Mouse (Mus musculus): ENCODE results near the gene Acoxl. TPM values are rescaled to one million over a fixed set of nuclear protein-coding genes. Genes with fewer than 3 reads are reported as not detected.
"Not testable (repeated sequence)": the region's sequence is repeated elsewhere in the genome, so short reads cannot be mapped to it uniquely, and the experiment has no call there.

Acoxl gene
- polyA plus RNA-seq, 1 experiment from 2014 or later: 0.11 TPM

DNA sequence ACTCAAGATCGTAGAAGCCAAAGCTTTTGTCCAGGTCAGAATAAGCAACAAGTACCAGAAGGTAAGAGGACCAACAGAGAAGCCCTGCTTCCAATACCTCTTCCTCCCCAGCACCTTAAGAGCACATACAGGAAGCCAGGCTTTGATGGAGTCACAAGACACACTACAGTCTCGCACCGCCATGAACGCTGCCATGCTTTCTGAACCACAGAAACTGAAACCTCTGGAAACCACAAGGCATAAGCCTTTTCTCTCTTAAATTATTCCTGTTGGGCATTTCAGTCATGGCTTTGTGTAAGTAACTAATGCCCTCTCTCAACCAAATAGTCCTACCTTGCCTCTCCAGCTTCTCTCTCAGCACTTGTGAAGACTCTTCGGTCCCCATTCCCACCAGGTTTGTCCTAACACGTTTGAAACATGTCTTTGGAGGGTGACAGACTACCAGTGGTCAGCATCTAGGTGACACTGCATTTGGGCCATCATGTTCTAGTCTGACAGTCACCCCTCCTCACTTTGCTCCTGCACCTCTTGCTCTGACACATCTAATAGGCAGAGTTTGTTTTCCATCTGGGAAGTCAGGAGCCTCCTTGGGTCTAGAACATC, 251.7 kb downstream of the Acoxl start:
- no peak overlapping the region for H3K4me3 ChIP-seq (ENCODE audit: low read depth, low read length)
- H3K36me3 ChIP-seq (ENCODE audit: control insufficient read depth, insufficient read depth, low read length): no peaks in the 10 kb centered on the region
- no peaks in the 10 kb centered on the region for H3K9me3 ChIP-seq (replicated peaks; ENCODE audit: control insufficient read depth, low read length)
- 0 out of 2 replicates have a peak, but pooled peaks cover 2% of the 10 kb centered on the region for H3K27me3 ChIP-seq (ENCODE audit: control insufficient read depth, insufficient read depth, low read length)
- H3K27ac ChIP-seq (ENCODE audit: low read depth, low read length): no peak overlapping the region
- WGBS (ENCODE audit: insufficient replicate concordance): 84% methylated on average over 6 of the region's 6 CpGs
- H3K9ac ChIP-seq (ENCODE audit: low read depth, low read length): no peak overlapping the region
- H3K4me1 ChIP-seq (ENCODE audit: control insufficient read depth, insufficient read depth, low read length): peaks cover 10% of the 10 kb centered on the region; the same call in 1 of the 2 replicates
- no peak overlapping the region for H3K4me2 ChIP-seq
- no peak for ATAC-seq (replicated peaks; ENCODE audit: insufficient number of reproducible peaks, low FRiP score, low TSS enrichment)

DNA sequence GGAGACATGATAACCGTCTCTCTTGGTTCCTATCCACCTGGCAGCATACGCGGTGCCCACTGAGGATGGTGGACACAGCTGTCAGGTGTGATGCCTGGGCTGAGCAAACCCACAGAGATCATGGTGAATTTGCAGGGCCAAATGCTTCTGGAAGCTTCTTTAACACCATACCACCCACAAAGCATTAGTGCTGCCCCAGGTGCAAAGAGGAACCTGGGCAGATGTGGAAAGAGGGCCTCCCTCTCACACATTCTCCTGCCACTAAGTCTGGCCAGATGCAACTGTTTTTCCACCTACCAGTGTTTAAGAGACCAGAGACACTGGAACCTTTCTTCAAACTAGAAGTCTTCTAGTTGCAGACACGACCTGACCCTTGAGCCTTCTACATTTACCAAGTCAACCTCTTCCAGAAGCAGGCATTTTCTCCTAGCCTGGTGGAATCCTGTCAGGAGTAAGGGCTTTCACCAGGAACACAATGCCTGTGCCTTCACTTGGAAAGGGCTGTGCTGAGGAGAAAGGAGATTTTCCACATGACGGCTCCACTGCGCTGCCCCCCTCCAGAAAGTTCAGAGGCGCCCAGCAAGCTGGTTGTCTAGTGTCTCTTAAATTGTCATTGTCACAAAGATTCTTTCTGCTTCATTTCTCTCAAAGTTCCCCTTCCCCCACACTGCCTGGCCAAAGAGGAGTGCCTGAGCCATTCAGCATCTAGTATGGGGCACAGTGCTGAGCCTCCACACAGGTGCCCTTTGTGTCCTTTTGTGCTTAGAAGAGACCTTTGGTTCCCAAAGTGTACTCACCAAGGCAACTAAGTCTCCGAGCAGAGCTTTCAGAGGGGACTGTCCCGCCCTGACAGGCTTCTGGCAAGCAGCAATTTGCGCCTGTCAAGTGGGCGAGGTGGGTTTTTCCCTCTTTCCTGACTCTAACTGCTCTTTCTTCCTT, 253.0 kb downstream of the Acoxl start:
- no peak overlapping the region for H3K4me2 ChIP-seq
- 73% methylated on average over 11 of the region's 11 CpGs for WGBS (ENCODE audit: insufficient replicate concordance)

DNA sequence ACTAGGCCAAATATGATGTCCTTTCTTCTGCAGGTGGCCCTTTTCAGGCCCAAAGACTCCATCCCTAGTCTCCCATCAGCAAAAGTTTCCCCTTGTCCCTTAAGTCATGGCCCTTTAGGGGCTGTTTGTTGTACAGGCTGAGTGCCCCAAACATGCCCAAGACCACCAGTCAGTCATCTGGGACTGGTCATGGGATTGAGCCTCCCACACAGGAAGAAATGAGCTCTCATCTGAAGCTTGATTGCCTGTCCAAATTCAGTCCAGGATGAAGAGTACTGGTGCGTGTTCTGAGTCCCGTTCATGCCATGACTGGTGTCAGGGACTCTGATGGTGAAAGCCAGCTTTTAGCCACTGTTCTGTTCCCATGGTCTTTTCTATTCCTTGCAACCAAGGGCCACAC, 253.8 kb downstream of the Acoxl start:
- Histone ChIP-seq H3K4me3 (ENCODE audit: low read depth, low read length) (no peak overlapping the region), H3K27ac (ENCODE audit: low read depth, low read length) (no peak overlapping the region), H3K4me2 (no peak overlapping the region), H3K4me1 (ENCODE audit: control insufficient read depth, insufficient read depth, low read length) (no peaks in the 10 kb centered on the region; the same call in 1 of the 2 replicates), H3K9ac (ENCODE audit: low read depth, low read length) (no peak overlapping the region), H3K36me3 (ENCODE audit: control insufficient read depth, insufficient read depth, low read length) (no peaks in the 10 kb centered on the region), H3K9me3 (replicated peaks; ENCODE audit: control insufficient read depth, low read length) (no peaks in the 10 kb centered on the region), H3K27me3 (ENCODE audit: control insufficient read depth, insufficient read depth, low read length) (0 out of 2 replicates have a peak, but pooled peaks cover 2% of the 10 kb centered on the region)
- 88% methylated on average over 2 of the region's 2 CpGs for WGBS (ENCODE audit: insufficient replicate concordance)
- no peak for ATAC-seq (replicated peaks; ENCODE audit: insufficient number of reproducible peaks, low FRiP score, low TSS enrichment)

More for the DNA sequence above, 253.0 kb downstream of the Acoxl start:
- Histone ChIP-seq H3K4me1 (ENCODE audit: control insufficient read depth, insufficient read depth, low read length) (peaks cover 4% of the 10 kb centered on the region; the same call in 1 of the 2 replicates), H3K9ac (ENCODE audit: low read depth, low read length) (no peak overlapping the region), H3K27ac (ENCODE audit: low read depth, low read length) (no peak overlapping the region), H3K9me3 (replicated peaks; ENCODE audit: control insufficient read depth, low read length) (no peaks in the 10 kb centered on the region), H3K27me3 (ENCODE audit: control insufficient read depth, insufficient read depth, low read length) (0 out of 2 replicates have a peak, but pooled peaks cover 2% of the 10 kb centered on the region), H3K36me3 (ENCODE audit: control insufficient read depth, insufficient read depth, low read length) (no peaks in the 10 kb centered on the region), H3K4me3 (ENCODE audit: low read depth, low read length) (no peak overlapping the region)
- no peak for ATAC-seq (replicated peaks; ENCODE audit: insufficient number of reproducible peaks, low FRiP score, low TSS enrichment)

DNA sequence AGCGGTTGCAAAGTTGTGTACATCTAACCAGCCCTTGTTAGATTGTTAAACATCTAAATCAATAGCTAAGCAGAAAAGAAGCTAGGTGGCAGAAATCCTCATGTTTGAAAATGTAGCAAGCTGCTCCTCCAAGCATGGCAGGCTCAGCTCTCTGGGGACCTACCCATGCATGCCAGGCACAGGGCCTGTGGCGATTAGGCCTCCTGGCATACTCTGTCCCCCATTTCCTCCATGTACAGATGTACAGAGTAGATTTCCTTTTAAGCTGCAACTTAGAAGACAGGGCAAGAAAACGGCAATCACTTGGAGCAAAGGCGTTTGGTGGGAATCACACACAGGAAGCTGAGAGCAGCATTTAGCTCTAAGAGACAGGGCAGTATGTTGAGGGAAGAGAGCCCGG, 255.5 kb downstream of the Acoxl start:
- Histone ChIP-seq H3K4me2 (no peak overlapping the region), H3K4me1 (ENCODE audit: control insufficient read depth, insufficient read depth, low read length) (no peaks in the 10 kb centered on the region; the same call in 1 of the 2 replicates), H3K27me3 (ENCODE audit: control insufficient read depth, insufficient read depth, low read length) (0 out of 2 replicates have a peak, but pooled peaks cover 2% of the 10 kb centered on the region), H3K4me3 (ENCODE audit: low read depth, low read length) (no peak overlapping the region), H3K9me3 (replicated peaks; ENCODE audit: control insufficient read depth, low read length) (no peaks in the 10 kb centered on the region), H3K9ac (ENCODE audit: low read depth, low read length) (no peak overlapping the region), H3K36me3 (ENCODE audit: control insufficient read depth, insufficient read depth, low read length) (no peaks in the 10 kb centered on the region), H3K27ac (ENCODE audit: low read depth, low read length) (no peak overlapping the region)
- 72% methylated on average over 5 of the region's 5 CpGs for WGBS (ENCODE audit: insufficient replicate concordance)
- ATAC-seq (replicated peaks; ENCODE audit: insufficient number of reproducible peaks, low FRiP score, low TSS enrichment): no peak

DNA sequence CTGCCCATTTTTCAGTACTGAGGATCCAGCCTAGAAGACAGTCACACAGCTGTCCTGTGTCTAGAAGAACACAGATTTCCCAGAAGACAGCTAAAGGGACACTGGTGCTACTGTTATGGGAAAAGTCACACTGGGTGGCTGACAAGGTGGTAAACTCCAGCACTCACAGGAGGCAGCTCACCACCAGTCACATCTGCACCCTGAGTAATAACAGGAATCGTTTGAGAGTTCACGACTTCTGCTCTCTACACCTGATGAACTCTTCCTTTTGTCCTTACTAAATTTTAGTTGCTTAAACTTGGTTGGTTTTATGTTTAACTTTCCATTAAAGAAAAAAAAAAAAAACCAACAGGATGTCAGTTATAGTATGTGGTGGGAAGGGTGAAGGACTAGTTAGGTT, 255.9 kb downstream of the Acoxl start:
- Histone ChIP-seq H3K9me3 (replicated peaks; ENCODE audit: control insufficient read depth, low read length) (no peaks in the 10 kb centered on the region), H3K4me1 (ENCODE audit: control insufficient read depth, insufficient read depth, low read length) (no peaks in the 10 kb centered on the region; the same call in 1 of the 2 replicates), H3K27ac (ENCODE audit: low read depth, low read length) (no peak overlapping the region), H3K36me3 (ENCODE audit: control insufficient read depth, insufficient read depth, low read length) (no peaks in the 10 kb centered on the region), H3K27me3 (ENCODE audit: control insufficient read depth, insufficient read depth, low read length) (0 out of 2 replicates have a peak, but pooled peaks cover 2% of the 10 kb centered on the region), H3K4me2 (no peak overlapping the region), H3K4me3 (ENCODE audit: low read depth, low read length) (no peak overlapping the region), H3K9ac (ENCODE audit: low read depth, low read length) (no peak overlapping the region)
- no peak for ATAC-seq (replicated peaks; ENCODE audit: insufficient number of reproducible peaks, low FRiP score, low TSS enrichment)
- WGBS (ENCODE audit: insufficient replicate concordance): 59% methylated on average over 2 of the region's 2 CpGs

DNA sequence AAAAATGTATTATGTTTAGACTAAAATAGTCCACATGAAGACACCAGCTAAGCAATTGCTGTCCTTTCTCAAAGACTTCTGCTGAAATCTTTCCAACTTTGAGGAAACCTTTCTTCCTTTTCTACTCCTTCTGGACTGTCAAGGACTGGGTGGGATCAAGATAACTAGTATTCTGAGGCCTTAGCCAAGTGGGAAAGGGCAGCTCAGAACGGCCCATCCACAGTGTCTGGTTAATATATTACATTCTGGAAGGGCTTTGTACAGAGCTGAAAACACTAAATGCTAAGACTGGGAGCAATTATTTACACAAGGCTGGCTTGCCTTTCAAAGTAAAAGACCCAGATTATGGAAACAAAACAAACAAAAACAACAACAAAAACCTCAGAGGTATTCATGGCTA, 256.6 kb downstream of the Acoxl start:
- Histone ChIP-seq H3K36me3 (ENCODE audit: control insufficient read depth, insufficient read depth, low read length) (no peaks in the 10 kb centered on the region), H3K27ac (ENCODE audit: low read depth, low read length) (no peak overlapping the region), H3K4me3 (ENCODE audit: low read depth, low read length) (no peak overlapping the region), H3K4me1 (ENCODE audit: control insufficient read depth, insufficient read depth, low read length) (no peaks in the 10 kb centered on the region; the same call in 1 of the 2 replicates), H3K9ac (ENCODE audit: low read depth, low read length) (no peak overlapping the region), H3K27me3 (ENCODE audit: control insufficient read depth, insufficient read depth, low read length) (0 out of 2 replicates have a peak, but pooled peaks cover 2% of the 10 kb centered on the region), H3K9me3 (replicated peaks; ENCODE audit: control insufficient read depth, low read length) (no peaks in the 10 kb centered on the region), H3K4me2 (no peak overlapping the region)
- no peak for ATAC-seq (replicated peaks; ENCODE audit: insufficient number of reproducible peaks, low FRiP score, low TSS enrichment)
- WGBS (ENCODE audit: insufficient replicate concordance): 42% methylated on average over 1 of the region's 1 CpGs

DNA sequence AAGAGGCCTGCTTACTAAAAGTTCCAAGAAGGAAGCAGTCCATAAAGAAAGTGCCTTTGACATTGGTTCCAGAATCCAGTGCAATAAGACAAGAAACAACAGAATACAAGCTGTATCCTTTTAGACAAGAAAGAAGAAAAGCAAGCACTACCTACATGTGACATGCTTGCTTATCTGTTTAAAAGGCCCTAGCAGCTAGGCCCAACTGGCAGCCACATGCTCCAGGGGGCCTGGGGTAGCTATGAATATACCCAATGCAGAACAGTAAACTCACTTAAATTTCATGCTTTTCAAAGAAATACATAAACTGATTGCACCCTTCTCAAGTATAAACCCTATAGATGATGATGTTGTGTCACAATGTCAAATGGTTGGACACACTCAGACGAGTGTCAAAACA, 257.4 kb downstream of the Acoxl start:
- 77% methylated on average over 1 of the region's 1 CpGs for WGBS (ENCODE audit: insufficient replicate concordance)

DNA sequence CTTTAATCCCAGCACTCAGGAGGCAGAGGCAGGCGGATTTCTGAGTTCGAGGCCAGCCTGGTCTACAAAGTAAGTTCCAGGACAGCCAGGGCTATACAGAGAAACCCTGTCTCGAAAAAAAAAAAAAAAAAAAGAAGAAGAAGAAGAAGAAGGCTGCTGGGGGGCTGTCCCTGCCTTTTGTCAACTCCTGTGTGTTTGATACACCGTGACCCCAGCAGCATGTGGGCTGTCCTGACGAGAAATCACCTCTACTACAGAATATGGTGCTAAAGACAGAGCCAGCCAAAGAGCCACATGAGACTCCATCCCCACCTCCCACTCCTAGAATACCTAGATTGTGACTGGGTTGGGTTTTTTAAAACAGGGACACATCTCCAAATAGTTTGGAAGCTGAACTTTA, 259.4 kb downstream of the Acoxl start:
- not testable (repeated sequence) for ATAC-seq (replicated peaks; ENCODE audit: insufficient number of reproducible peaks, low FRiP score, low TSS enrichment); H3K27ac ChIP-seq (ENCODE audit: low read depth, low read length); H3K9ac ChIP-seq (ENCODE audit: low read depth, low read length); H3K4me1 ChIP-seq (ENCODE audit: control insufficient read depth, insufficient read depth, low read length); H3K4me3 ChIP-seq (ENCODE audit: low read depth, low read length); H3K9me3 ChIP-seq (replicated peaks; ENCODE audit: control insufficient read depth, low read length); H3K27me3 ChIP-seq (ENCODE audit: control insufficient read depth, insufficient read depth, low read length); H3K36me3 ChIP-seq (ENCODE audit: control insufficient read depth, insufficient read depth, low read length); H3K4me2 ChIP-seq
- WGBS (ENCODE audit: insufficient replicate concordance): 90% methylated on average over 4 of the region's 5 CpGs

More for the DNA sequence above, 257.4 kb downstream of the Acoxl start:
- Histone ChIP-seq H3K9me3 (replicated peaks; ENCODE audit: control insufficient read depth, low read length) (no peaks in the 10 kb centered on the region), H3K27me3 (ENCODE audit: control insufficient read depth, insufficient read depth, low read length) (peaks cover 2% of the 10 kb centered on the region; the same call in 1 of the 2 replicates), H3K9ac (ENCODE audit: low read depth, low read length) (no peak overlapping the region), H3K27ac (ENCODE audit: low read depth, low read length) (no peak overlapping the region), H3K36me3 (ENCODE audit: control insufficient read depth, insufficient read depth, low read length) (no peaks in the 10 kb centered on the region), H3K4me1 (ENCODE audit: control insufficient read depth, insufficient read depth, low read length) (no peaks in the 10 kb centered on the region; the same call in 1 of the 2 replicates), H3K4me3 (ENCODE audit: low read depth, low read length) (no peak overlapping the region), H3K4me2 (no peak overlapping the region)
- ATAC-seq (replicated peaks; ENCODE audit: insufficient number of reproducible peaks, low FRiP score, low TSS enrichment): no peak

Measured in heart, embryonic 11.5 days (tissue).